Mouse (Mus musculus) embryo, embryonic 10 days (tissue): ENCODE data around the gene Carm1.
A peak's percentile ranks its signal among the peaks of the same experiment; 100 is the strongest.

Experiments used
- DNase-seq: peaks from one replicate; pipeline ENCODE4 v3.0.0-alpha.2; 2015; ENCODE audit warnings: low spot score

Carm1 gene

DNA sequence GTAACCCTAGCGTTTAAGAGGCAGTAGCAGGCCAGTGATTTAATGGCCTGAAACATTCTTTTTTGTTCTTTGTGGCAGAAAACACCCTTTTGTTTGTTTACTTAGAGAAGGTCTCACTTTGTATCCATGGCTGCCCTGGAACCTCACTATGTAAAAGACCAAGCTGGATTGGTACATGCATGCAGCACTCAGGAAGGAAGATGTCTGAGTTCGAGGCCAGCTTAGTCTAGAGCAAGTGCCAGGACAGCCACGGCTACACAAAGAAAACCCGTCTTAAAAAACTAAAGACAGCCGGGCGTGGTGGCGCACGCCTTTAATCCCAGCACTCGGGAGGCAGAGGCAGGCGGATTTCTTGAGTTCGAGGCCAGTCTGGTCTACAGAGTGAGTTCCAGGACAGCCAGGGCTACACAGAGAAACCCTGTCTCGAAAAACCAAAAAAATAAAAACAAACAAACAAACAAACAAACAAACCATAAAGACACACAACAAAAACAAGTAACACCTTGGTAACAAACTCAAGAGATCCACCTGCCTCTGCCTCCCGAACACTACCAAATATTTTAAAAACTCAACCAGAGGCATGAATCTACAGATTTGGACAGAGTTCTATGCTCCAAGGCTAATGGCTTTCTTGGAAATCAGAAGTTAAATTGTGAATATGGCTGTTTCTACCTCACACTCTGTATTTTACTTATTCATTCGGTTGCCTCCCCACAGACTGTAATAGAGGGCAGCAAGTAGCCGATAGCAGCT lies 68.3 kb downstream of the Carm1 start:
- DNase-seq = no peak

GRCm38 (mm10) chr9:21615617-21616231 lies 69.0 kb downstream of the Carm1 start, which contains the start of gene Smarca4:
Smarca4 (plus strand) TSS chr9:21616169.
- DNase-seq = peak; percentile 100

GRCm38 (mm10) chr9:21616232-21616781 lies 69.6 kb downstream of the Carm1 start:
- DNase-seq = peak; percentile 95

DNA sequence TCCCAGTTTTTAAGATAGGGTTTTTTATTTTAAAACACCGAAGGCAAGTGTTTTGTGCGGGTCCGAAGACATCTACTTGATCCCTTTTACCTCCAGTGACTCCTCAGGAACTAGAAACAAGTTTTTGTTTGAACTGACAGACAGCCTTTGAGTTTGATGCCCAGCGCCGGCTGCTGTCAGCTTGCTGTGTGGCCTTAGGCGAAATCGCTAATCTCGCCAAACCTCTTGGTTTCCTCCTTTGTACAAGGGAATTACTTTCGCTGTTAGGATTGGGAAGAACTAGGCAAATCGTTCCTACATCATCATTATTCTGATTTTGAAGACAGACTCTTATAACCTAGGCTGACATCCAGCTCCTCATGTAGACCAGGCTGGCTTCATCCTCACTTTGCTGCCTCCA lies 70.4 kb downstream of the Carm1 start:
- peak; percentile 56 for DNase-seq

- no peak for DNase-seq
These were observed 73.5 kb downstream of the Carm1 start for GRCm38 (mm10) chr9:21620229-21620628.

DNA sequence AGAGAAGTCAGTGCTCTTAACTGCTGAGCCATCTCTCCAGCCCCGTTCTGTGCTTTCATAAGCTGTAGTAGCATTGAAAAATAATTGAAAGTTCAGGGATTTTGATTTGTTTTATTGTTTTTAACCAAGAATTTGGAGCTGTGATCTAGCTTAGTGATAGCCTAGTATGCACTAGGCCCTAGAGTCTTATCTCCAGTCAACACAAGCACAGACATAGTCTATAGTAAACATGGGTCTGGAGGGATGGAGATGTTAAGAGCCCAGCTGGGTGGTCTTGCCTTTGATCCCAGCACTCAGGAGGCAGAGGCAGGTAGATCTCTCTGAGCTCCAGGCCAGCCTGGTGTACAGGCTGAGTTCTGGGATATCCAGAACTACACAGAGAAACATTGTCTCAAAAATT lies 76.0 kb downstream of the Carm1 start:
- no peak for DNase-seq

GRCm38 (mm10) chr9:21625342-21626339 lies 78.9 kb downstream of the Carm1 start:
- DNase-seq = no peak

GRCm38 (mm10) chr9:21626571-21626970 lies 79.9 kb downstream of the Carm1 start:
- peak; percentile 22 for DNase-seq

- no peak for DNase-seq
These were observed 80.6 kb downstream of the Carm1 start for GRCm38 (mm10) chr9:21627145-21627795.

- peak; percentile 21 for DNase-seq
These were observed 84.0 kb downstream of the Carm1 start for GRCm38 (mm10) chr9:21630673-21631072.

- DNase-seq = no peak
These were observed 86.4 kb downstream of the Carm1 start for GRCm38 (mm10) chr9:21633106-21633505.

GRCm38 (mm10) chr9:21635639-21636038 lies 88.9 kb downstream of the Carm1 start:
- DNase-seq = no peak

- no peak for DNase-seq
These were observed 92.3 kb downstream of the Carm1 start for GRCm38 (mm10) chr9:21639031-21639430.
